Mouse (Mus musculus) cerebellum, postnatal 25 days (tissue): ENCODE measurements at regions not wholly inside any gene's neighbourhood (a gene's known extent, or its start where the extent isn't known, plus 50 kb on each side); places are given as distances from the start of the nearest gene placed in this dataset.
"Not testable (repeated sequence)": the region's sequence is repeated elsewhere in the genome, so short reads cannot be mapped to it uniquely, and the experiment has no call there.

ENCODE experiments used
- DNase-seq, 2 experiments: peaks; one replicate each; pipeline ENCODE4 v3.0.0; 2021; ENCODE audit warnings: mixed read lengths in 2 of 2

- peak; percentile 78 to 81 for DNase-seq
Observed at GRCm38 (mm10) chr16:31508981-31509380, 86.9 kb downstream of the Bdh1 start.

DNA sequence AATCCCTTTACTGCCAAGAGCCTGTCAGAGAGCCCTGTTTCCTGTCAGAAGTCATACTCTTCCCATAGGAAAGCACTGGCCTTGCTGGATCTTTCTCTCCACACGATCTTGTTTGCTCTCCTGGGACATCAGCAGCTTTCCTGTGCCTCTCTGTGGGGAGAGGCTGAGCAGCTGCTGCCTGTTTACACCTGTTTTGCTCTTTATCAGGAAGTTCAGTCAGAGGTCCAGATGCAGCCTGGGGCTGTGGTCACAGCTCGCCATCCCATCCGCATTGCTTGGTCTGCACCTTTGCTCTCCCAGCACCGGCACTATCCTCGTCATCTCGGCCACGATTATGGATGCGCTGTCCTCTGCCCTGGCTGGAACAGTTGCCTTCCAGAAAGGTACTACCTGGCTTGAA lies 88.0 kb downstream of the Bdh1 start:
- DNase-seq, result no peak

- no peak for DNase-seq
Observed at GRCm38 (mm10) chr16:31518816-31519215, 96.7 kb downstream of the Bdh1 start.

DNA sequence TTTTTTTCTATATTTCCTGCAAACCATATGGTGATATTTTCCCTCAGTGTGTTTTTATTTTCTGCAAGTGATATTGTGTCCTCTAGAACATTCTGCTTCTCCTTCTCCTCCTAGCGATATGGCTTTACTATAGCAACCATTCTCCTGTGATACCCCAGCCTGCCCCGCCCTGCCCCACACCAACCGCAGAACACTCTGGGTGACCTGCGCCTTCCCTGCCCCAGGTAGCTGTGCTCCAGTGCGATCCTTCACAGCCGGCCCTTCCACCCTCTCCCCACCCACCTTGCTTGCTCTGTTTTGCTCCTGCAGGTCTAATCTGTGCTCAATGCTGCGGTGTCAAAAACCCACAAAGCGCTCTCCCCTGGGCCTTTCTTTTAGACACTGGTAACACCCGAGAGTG lies 98.0 kb downstream of the Bdh1 start:
- DNase-seq, result no peak

DNA sequence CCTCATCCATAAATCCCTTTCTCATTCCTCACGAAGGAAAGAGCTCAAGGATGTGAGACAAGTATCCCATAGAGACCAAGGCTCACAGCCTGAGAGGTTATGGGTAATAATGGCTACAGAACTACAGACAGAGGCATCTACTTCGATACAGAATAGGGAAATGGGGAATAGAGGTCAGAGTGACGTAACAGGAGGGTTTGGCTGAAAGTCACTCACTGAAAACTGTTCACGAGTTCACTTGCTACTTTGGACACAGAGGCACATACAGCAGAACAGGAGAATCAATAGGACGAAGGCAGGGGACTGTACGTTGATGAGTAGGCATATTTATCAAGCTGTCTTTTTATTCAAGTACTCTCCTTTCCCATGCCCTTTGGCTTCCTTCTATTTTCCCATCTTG lies 99.7 kb downstream of the Bdh1 start:
- DNase-seq, result no peak

DNA sequence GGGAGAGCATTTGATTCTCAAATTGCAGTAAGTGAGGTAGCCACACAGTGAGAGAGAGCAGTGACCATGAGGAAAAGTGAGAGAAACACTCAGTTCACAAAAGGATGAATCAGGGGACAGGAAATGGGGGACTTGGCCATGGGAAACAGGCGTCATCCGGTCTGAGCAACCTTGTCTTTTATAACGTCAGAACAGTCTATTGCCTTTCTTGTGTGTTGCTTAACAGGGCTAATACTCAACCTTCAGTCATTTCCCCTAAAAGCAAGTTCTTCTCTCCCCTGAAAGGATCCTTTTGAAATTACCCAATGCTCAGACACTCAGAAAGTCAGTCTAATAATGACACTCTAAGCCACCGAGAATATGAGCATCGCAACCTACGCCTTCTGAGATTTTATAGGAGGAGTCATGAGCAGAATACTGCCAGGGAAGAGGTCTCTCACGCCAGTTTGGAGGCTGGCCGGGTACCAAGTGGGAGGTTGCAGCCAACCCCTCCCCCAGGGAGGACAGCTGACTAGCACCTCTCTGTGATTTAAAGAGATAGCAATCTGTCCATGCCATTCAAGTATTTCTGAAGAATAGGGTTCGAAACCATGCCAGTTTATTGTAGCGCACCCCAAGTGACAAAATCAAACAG lies 104.7 kb downstream of the Bdh1 start:
- peak; percentile 76 to 86 for DNase-seq

- peak in 1 of 2 experiments; percentile 63 for DNase-seq
Observed at GRCm38 (mm10) chr16:31528596-31529283, 106.7 kb downstream of the Bdh1 start.

DNA sequence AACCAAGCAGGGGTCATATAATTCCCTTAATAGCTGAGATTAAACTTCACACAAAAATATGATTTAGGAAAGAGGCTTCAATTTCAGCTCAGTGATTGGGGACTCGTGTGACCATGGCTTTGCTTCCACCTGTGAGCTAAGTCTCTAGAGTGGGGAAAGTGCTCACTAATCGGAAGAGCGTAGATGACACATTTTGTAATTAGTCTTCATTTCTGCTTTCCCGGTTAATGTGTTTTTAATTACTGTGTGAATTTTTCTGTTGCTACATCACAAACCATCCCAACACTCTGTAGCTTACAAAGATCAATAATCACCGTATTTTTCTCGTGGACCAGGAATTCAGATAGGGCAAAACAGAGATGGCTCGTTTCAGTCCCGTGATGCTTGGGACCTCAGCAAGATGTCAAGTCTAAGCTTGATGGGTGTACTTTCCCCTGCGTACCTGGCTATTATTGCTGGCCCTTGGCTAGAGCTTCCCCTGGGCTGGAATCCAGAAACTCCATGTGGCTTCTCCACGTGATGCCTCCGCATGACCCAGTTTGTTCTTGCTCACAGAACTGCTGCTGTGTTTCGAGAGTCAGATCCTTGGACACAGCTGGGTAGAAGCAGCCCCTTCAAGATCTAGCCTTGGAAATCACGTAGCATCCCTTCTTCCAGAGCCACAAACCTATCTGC lies 107.3 kb downstream of the Bdh1 start:
- peak; percentile 94 to 97 for DNase-seq

DNA sequence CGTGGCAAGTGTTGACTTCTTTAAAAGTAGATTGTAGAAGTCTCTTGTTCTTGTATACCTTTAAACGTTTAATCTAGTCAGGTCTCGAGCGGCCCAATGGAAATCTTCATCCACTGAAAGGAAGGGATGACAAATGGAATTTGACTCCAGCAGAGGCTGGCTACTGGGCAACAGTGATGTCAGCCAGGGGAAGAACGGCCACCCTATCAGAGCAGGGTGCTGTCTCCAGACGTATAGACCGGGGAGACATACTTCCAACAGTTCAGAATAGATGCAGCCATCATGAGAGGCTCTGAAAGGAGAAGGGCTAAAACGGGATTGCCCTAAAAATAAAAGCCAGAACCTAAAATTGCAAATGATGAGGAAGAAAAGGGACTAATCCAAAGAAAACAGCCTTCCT lies 108.0 kb downstream of the Bdh1 start:
- no peak for DNase-seq

DNA sequence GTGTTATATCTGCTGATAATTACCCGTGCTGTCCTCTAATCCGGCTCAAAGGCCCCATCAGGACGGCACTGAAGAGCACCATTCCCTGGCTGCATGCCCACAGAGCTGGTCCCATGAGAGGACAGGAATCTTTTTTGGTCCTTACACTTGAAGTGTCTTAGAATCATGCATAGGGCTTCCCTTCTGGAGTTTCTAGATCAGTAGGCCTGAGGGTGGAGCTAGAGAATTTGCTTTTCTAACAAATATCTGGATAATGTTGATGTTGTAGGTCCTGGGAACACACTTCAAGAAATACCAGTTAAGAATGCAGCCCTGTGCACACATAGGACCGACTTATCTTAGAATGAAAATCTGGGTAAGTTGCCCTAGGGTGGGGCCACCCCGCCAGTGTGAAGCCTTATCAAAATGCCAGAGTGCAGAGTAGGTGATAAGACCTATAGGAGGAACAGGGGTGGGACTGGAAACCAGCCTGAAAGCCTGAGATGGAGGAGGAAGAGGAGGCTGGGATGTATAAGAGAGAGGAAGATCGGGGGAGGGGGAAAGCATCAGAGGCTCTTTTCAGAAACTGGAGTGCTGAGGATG lies 111.2 kb downstream of the Bdh1 start:
- no peak for DNase-seq

DNA sequence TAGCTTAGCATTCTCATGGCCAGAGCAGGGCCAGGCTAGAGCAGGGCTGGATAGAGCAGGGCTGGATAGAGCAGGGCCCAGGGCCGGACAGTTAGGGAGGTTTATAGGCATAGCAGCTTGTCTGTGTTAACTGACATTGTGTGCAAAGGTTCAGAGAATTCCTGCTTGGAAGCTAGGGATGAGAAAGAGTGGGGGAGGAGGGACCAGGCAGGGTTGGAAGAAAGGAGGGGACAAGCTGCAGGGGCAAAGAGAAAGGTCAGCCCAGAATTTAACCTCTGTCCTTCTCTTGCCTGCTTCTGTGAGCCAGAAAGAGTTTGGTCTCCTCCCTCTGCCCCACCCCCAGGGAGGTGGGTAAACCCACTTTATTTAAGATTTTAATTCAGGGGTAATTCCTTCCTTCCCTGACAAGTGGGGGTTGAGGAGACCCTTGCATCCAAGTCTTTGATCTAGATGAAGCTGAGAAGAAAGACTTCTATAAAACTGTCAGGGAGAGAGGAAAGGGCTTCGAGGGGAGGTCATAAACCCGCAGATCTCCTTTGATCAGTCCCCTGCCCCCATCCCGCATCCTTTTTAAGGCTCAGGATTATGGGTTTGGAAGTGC lies 112.9 kb downstream of the Bdh1 start:
- no peak for DNase-seq

GRCm38 (mm10) chr16:31536328-31536727 lies 114.2 kb downstream of the Bdh1 start:
- no peak for DNase-seq

GRCm38 (mm10) chr16:31538606-31539005 lies 116.5 kb downstream of the Bdh1 start:
- DNase-seq, result no peak

DNA sequence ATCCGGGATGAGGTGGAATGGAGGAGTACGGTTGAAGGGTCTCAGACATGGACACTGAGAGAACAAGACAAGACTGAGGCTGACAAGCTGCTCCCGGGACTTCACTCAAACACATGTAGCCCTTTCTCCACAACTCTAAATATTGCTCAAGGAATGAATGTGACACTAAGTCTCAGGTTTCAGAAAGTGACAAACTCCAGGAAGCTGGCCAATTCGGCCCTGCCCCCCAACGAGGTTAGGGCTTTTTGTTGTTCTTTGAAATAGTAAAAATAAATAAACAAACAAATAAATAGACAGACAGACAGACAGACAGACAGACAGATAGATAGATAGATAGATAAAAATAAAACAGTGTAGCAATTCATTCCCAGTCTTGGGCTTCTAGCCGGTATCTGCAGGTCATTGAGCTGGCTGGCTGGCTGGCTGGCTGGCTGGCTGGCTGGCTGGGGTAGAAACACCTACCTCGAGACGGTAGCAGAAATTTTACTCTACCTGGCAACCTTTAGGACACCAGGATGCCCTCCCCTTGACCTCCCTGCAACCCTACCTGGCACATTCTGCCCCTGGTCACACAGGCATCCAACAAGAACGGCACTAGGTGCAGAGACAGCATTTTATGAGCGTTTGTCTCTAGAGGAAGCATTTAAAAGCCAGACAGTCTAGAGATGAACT lies 119.6 kb upstream of the Dlg1 start:
- no peak for DNase-seq

GRCm38 (mm10) chr16:31546062-31546827 lies 117.0 kb upstream of the Dlg1 start:
- DNase-seq, result no peak

GRCm38 (mm10) chr16:31546828-31547224 lies 116.4 kb upstream of the Dlg1 start:
- peak in 1 of 2 experiments; percentile 45 for DNase-seq

GRCm38 (mm10) chr16:31547391-31547790 lies 115.9 kb upstream of the Dlg1 start:
- DNase-seq, result peak in 1 of 2 experiments; percentile 49

- DNase-seq, result no peak
Observed at GRCm38 (mm10) chr16:31549975-31550374, 113.3 kb upstream of the Dlg1 start.

DNA sequence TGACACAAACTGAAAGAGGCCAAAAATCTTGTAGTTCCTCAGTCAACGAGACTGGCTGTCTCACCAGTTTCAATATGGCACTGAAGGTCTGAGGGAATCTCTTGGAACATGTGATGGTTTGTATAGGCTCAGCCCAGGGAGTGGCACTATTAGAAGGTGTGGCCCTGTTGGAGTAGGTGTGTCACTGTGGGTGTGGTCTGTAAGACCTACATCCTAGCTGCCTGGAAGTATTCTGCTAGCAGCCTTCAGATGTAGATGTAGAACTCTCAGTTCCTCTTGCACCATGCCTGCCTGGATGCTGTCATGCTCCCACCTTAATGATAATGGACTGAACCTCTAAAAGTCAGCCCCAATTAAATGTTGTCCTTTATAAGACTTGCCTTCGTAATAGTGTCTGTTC lies 112.7 kb upstream of the Dlg1 start:
- not testable (repeated sequence) for DNase-seq

- no peak for DNase-seq
Observed at GRCm38 (mm10) chr16:31551416-31552151, 111.7 kb upstream of the Dlg1 start.
